Mouse (Mus musculus): ENCODE measurements around the gene Tulp2. TPM values are rescaled to one million over a fixed set of nuclear protein-coding genes. Genes with fewer than 3 reads are reported as not detected.
A peak's percentile ranks its signal among the peaks of the same experiment; 100 is the strongest.

Gene Tulp2
- polyA plus RNA-seq, 1 experiment from 2014 or later: 1.1 TPM

GRCm38 (mm10) chr7:45568601-45569473 is 87.2 kb downstream of the Tulp2 start:
- H3K9ac ChIP-seq (replicated peaks; ENCODE audit: low read length): peak overlapping the region; percentile 37
- no peak for ATAC-seq (ENCODE audit: low FRiP score, low TSS enrichment)

GRCm38 (mm10) chr7:45570103-45570741 is 88.5 kb downstream of the Tulp2 start, which contains the start of gene Bcat2:
Gene Bcat2 (plus strand): TSS chr7:45570153.
- WGBS: under 1% methylated on average over 42 of the region's 42 CpGs
- Histone ChIP-seq H3K9me3 (ENCODE audit: low read length) (no peaks in the 10 kb centered on the region), H3K4me1 (ENCODE audit: insufficient read depth, low read length) (peaks cover 61% of the 10 kb centered on the region), H3K9ac (replicated peaks; ENCODE audit: low read length) (peak within 1 kb of the TSS; percentile 82), H3K4me3 (ENCODE audit: low read length) (peak within 1 kb of the TSS; percentile 72), H3K27ac (ENCODE audit: low read length) (peak within 1 kb of the TSS; percentile 93), H3K27me3 (ENCODE audit: insufficient read depth, low read length) (no peaks in the 10 kb centered on the region), H3K36me3 (ENCODE audit: insufficient read depth, low read length) (no peaks in the 10 kb centered on the region), H3K4me2 (replicated peaks; ENCODE audit: low read depth, low read length) (peak within 1 kb of the TSS; percentile 67)
- peak; percentile 62 for ATAC-seq (ENCODE audit: low FRiP score, low TSS enrichment)

More at GRCm38 (mm10) chr7:45568601-45569473, 87.2 kb downstream of the Tulp2 start:
- Histone ChIP-seq H3K27ac (ENCODE audit: low read length) (peak overlapping the region; percentile 93), H3K4me3 (ENCODE audit: low read length) (peak overlapping the region; percentile 49), H3K4me2 (replicated peaks; ENCODE audit: low read depth, low read length) (peak overlapping the region; percentile 60), H3K36me3 (ENCODE audit: insufficient read depth, low read length) (no peaks in the 10 kb centered on the region), H3K4me1 (ENCODE audit: insufficient read depth, low read length) (peaks cover 51% of the 10 kb centered on the region), H3K27me3 (ENCODE audit: insufficient read depth, low read length) (no peaks in the 10 kb centered on the region), H3K9me3 (ENCODE audit: low read length) (no peaks in the 10 kb centered on the region)
- whole genome bisulfite sequencing: 77% methylated on average over 10 of the region's 10 CpGs

GRCm38 (mm10) chr7:45571966-45572365 is 90.3 kb downstream of the Tulp2 start:
- 0 out of 2 replicates have a peak overlapping the region, but pooled peaks have one; percentile 67 for H3K4me2 ChIP-seq (replicated peaks; ENCODE audit: low read depth, low read length)
- no peaks in the 10 kb centered on the region for H3K27me3 ChIP-seq (ENCODE audit: insufficient read depth, low read length)
- ATAC-seq (ENCODE audit: low FRiP score, low TSS enrichment): no peak
- H3K36me3 ChIP-seq (ENCODE audit: insufficient read depth, low read length): 0 out of 2 replicates have a peak, but pooled peaks cover 11% of the 10 kb centered on the region
- H3K4me3 ChIP-seq (ENCODE audit: low read length): no peak overlapping the region
- 33% methylated on average over 1 of the region's 1 CpGs for WGBS
- H3K4me1 ChIP-seq (ENCODE audit: insufficient read depth, low read length): peaks cover 62% of the 10 kb centered on the region
- no peaks in the 10 kb centered on the region for H3K9me3 ChIP-seq (ENCODE audit: low read length)
- no peak overlapping the region for H3K27ac ChIP-seq (ENCODE audit: low read length)
- no peak overlapping the region for H3K9ac ChIP-seq (replicated peaks; ENCODE audit: low read length)

Small RNAs within 50 kb of the gene (microRNA-seq; reads per million reads assigned to microRNA genes)
- gene Gm22133: 0.47 reads per million

Other genes starting within 250 kb of the Tulp2 start
- gene Cd37, start 242.8 kb upstream of the Tulp2 start, polyA plus RNA-seq (2015; fragmentation: Nextera tagmentation; extraction: Ambion mirVana): 1.0 and 1.1 TPM in 2 replicates
- gene Slc6a16, start 240.8 kb upstream of the Tulp2 start, polyA plus RNA-seq (2015; fragmentation: Nextera tagmentation; extraction: Ambion mirVana): 0.28 and 0.30 TPM in 2 replicates
- gene Slc6a21, start 204.4 kb upstream of the Tulp2 start, polyA plus RNA-seq (2015; fragmentation: Nextera tagmentation; extraction: Ambion mirVana): not detected in 2 replicates
- 22.3 and 23.6 TPM in 2 replicates for gene Trpm4, start 148.1 kb upstream of the Tulp2 start, polyA plus RNA-seq (2015; fragmentation: Nextera tagmentation; extraction: Ambion mirVana)
- gene Hrc, start 146.6 kb upstream of the Tulp2 start, polyA plus RNA-seq (2015; fragmentation: Nextera tagmentation; extraction: Ambion mirVana): 1.7 and 1.8 TPM in 2 replicates
- gene Ppfia3, start 114.9 kb upstream of the Tulp2 start, polyA plus RNA-seq (2015; fragmentation: Nextera tagmentation; extraction: Ambion mirVana): 5.1 and 6.3 TPM in 2 replicates
- 1.7 and 1.9 TPM in 2 replicates for gene Lin7b, start 111.3 kb upstream of the Tulp2 start, polyA plus RNA-seq (2015; fragmentation: Nextera tagmentation; extraction: Ambion mirVana)
- 211 and 227 TPM in 2 replicates for gene Snrnp70, start 86.1 kb upstream of the Tulp2 start, polyA plus RNA-seq (2015; fragmentation: Nextera tagmentation; extraction: Ambion mirVana)
- gene Kcna7, start 76.2 kb upstream of the Tulp2 start, polyA plus RNA-seq (2015; fragmentation: Nextera tagmentation; extraction: Ambion mirVana): not detected in 2 replicates
- 1.5 and 1.6 TPM in 2 replicates for gene Ntf5, start 68.2 kb upstream of the Tulp2 start, polyA plus RNA-seq (2015; fragmentation: Nextera tagmentation; extraction: Ambion mirVana)
- not detected in 2 replicates for gene Lhb, start 61.1 kb upstream of the Tulp2 start, polyA plus RNA-seq (2015; fragmentation: Nextera tagmentation; extraction: Ambion mirVana)
- 51.1 and 51.7 TPM in 2 replicates for gene Gys1, start 47.0 kb upstream of the Tulp2 start, polyA plus RNA-seq (2015; fragmentation: Nextera tagmentation; extraction: Ambion mirVana)
- 164 and 173 TPM in 2 replicates for gene Ruvbl2, start 43.8 kb upstream of the Tulp2 start, polyA plus RNA-seq (2015; fragmentation: Nextera tagmentation; extraction: Ambion mirVana)
- 5,149 and 5,628 TPM in 2 replicates for gene Ftl1, start 22.0 kb upstream of the Tulp2 start, polyA plus RNA-seq (2015; fragmentation: Nextera tagmentation; extraction: Ambion mirVana)
- 172 and 182 TPM in 2 replicates for gene Bax, start 15.0 kb upstream of the Tulp2 start, polyA plus RNA-seq (2015; fragmentation: Nextera tagmentation; extraction: Ambion mirVana)
- not detected in 2 replicates for gene Gm45808, start 4.9 kb downstream of the Tulp2 start, polyA plus RNA-seq (2015; fragmentation: Nextera tagmentation; extraction: Ambion mirVana)
- gene Dhdh, start 6.9 kb downstream of the Tulp2 start, polyA plus RNA-seq (2015; fragmentation: Nextera tagmentation; extraction: Ambion mirVana): 2.4 and 3.3 TPM in 2 replicates
- 295 and 299 TPM in 2 replicates for gene Nucb1, start 28.5 kb downstream of the Tulp2 start, polyA plus RNA-seq (2015; fragmentation: Nextera tagmentation; extraction: Ambion mirVana)
- gene Ppp1r15a, start 44.4 kb downstream of the Tulp2 start, polyA plus RNA-seq (2015; fragmentation: Nextera tagmentation; extraction: Ambion mirVana): 24.3 and 24.8 TPM in 2 replicates
- gene Plekha4, start 44.5 kb downstream of the Tulp2 start, polyA plus RNA-seq (2015; fragmentation: Nextera tagmentation; extraction: Ambion mirVana): 4.4 and 5.3 TPM in 2 replicates
- 13.5 and 15.5 TPM in 2 replicates for gene Hsd17b14, start 73.0 kb downstream of the Tulp2 start, polyA plus RNA-seq (2015; fragmentation: Nextera tagmentation; extraction: Ambion mirVana)
- 87.9 and 93.2 TPM in 2 replicates for gene Bcat2, start 88.3 kb downstream of the Tulp2 start, polyA plus RNA-seq (2015; fragmentation: Nextera tagmentation; extraction: Ambion mirVana)
- gene Fgf21, start 133.6 kb downstream of the Tulp2 start, polyA plus RNA-seq (2015; fragmentation: Nextera tagmentation; extraction: Ambion mirVana): not detected in 2 replicates
- gene Fut1, start 135.4 kb downstream of the Tulp2 start, polyA plus RNA-seq (2015; fragmentation: Nextera tagmentation; extraction: Ambion mirVana): 0.27 and 0.32 TPM in 2 replicates
- 0.13 and 0.14 TPM in 2 replicates for gene Izumo1, start 139.9 kb downstream of the Tulp2 start, polyA plus RNA-seq (2015; fragmentation: Nextera tagmentation; extraction: Ambion mirVana)
- gene Rasip1, start 145.6 kb downstream of the Tulp2 start, polyA plus RNA-seq (2015; fragmentation: Nextera tagmentation; extraction: Ambion mirVana): 11.6 and 13.0 TPM in 2 replicates
- gene Mamstr, start 158.1 kb downstream of the Tulp2 start, polyA plus RNA-seq (2015; fragmentation: Nextera tagmentation; extraction: Ambion mirVana): 8.0 and 9.0 TPM in 2 replicates
- 0.32 and 0.57 TPM in 2 replicates for gene Fut2, start 184.5 kb downstream of the Tulp2 start, polyA plus RNA-seq (2015; fragmentation: Nextera tagmentation; extraction: Ambion mirVana)
- gene Ntn5, start 202.1 kb downstream of the Tulp2 start, polyA plus RNA-seq (2015; fragmentation: Nextera tagmentation; extraction: Ambion mirVana): 0.18 and 0.29 TPM in 2 replicates
- gene Sec1, start 212.5 kb downstream of the Tulp2 start, polyA plus RNA-seq (2015; fragmentation: Nextera tagmentation; extraction: Ambion mirVana): 0.22 and 0.24 TPM in 2 replicates
- gene Car11, start 218.0 kb downstream of the Tulp2 start, polyA plus RNA-seq (2015; fragmentation: Nextera tagmentation; extraction: Ambion mirVana): 10.7 and 11.6 TPM in 2 replicates
- gene Dbp, start 223.2 kb downstream of the Tulp2 start, polyA plus RNA-seq (2015; fragmentation: Nextera tagmentation; extraction: Ambion mirVana): 4.1 and 4.3 TPM in 2 replicates
- 1,042 and 1,047 TPM in 2 replicates for gene Rpl18, start 233.6 kb downstream of the Tulp2 start, polyA plus RNA-seq (2015; fragmentation: Nextera tagmentation; extraction: Ambion mirVana)
- 36.2 and 36.7 TPM in 2 replicates for gene Sphk2, start 236.1 kb downstream of the Tulp2 start, polyA plus RNA-seq (2015; fragmentation: Nextera tagmentation; extraction: Ambion mirVana)
- 1.1 and 1.2 TPM in 2 replicates for gene Fam83e, start 239.3 kb downstream of the Tulp2 start, polyA plus RNA-seq (2015; fragmentation: Nextera tagmentation; extraction: Ambion mirVana)
- gene Spaca4, start 243.9 kb downstream of the Tulp2 start, polyA plus RNA-seq (2015; fragmentation: Nextera tagmentation; extraction: Ambion mirVana): not detected in 2 replicates